Mouse (Mus musculus) C2C12 (cell line): ENCODE results near the gene Apex1.
"Not testable (repeated sequence)": the region's sequence is repeated elsewhere in the genome, so short reads cannot be mapped to it uniquely, and the experiment has no call there.

Experiments
- CEBPB ChIP-seq: IDR thresholded peaks from one replicate; pipeline ENCODE4 v1.6.1; 2011; ENCODE audit warnings: low read depth, mild to moderate bottlenecking, control low read depth, moderate library complexity
- CTCF ChIP-seq: IDR thresholded peaks from one replicate; pipeline ENCODE4 v1.5.1; 2011; ENCODE audit not compliant: control insufficient read depth, insufficient read depth, insufficient read length
- FOSL1 ChIP-seq: IDR thresholded peaks from one replicate; pipeline ENCODE4 v1.8.0; 2011; ENCODE audit warnings: mild to moderate bottlenecking, low read length; ENCODE audit not compliant: poor library complexity, insufficient read depth, severe bottlenecking
- MAX ChIP-seq: IDR thresholded peaks from one replicate; pipeline ENCODE4 v1.6.1; 2011; ENCODE audit warnings: mild to moderate bottlenecking, control low read depth
- MYOD1 ChIP-seq: IDR thresholded peaks from one replicate; pipeline ENCODE4 v1.6.1; 2011; ENCODE audit warnings: low read depth; ENCODE audit not compliant: control insufficient read depth, insufficient read length
- MYOG ChIP-seq: IDR thresholded peaks from one replicate; pipeline ENCODE4 v1.6.1; 2011; ENCODE audit not compliant: control insufficient read depth, insufficient read length; ENCODE audit errors: extremely low read depth
- USF1 ChIP-seq: IDR thresholded peaks from one replicate; pipeline ENCODE4 v1.6.1; 2011; ENCODE audit warnings: low read depth, mild to moderate bottlenecking, control low read depth, moderate library complexity

DNA sequence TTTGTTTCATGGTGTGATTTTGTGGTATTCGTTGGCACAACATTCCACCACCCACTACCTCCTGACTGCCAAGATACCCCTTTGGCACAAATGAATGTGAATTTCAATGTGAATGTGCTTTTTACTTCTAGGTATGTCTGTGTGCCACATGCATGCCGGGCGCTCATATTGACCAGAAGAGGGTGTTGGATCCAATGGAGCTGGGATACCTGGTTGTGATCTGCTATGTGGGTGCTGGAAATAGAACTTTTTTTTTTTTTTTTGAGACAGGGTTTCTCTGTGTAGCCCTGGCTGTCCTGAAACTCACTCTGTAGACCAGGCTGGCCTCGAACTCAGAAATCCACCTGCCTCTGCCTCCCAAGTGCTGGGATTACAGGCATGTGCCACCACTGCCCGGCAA is 48.3 kb downstream of the Apex1 start:
- not testable (repeated sequence) for TF ChIP-seq MAX, CTCF, USF1, MYOG, CEBPB, FOSL1, MYOD1
